Mouse (Mus musculus): ENCODE measurements around the gene Mettl24. TPM values are rescaled to one million over a fixed set of nuclear protein-coding genes. Genes with fewer than 3 reads are reported as not detected.
A peak's percentile ranks its signal among the peaks of the same experiment; 100 is the strongest.

Gene Mettl24
- polyA plus RNA-seq (2012; ENCODE audit: insufficient read depth, insufficient read length, low replicate concordance, missing spikeins): not detected in 2 replicates

DNA sequence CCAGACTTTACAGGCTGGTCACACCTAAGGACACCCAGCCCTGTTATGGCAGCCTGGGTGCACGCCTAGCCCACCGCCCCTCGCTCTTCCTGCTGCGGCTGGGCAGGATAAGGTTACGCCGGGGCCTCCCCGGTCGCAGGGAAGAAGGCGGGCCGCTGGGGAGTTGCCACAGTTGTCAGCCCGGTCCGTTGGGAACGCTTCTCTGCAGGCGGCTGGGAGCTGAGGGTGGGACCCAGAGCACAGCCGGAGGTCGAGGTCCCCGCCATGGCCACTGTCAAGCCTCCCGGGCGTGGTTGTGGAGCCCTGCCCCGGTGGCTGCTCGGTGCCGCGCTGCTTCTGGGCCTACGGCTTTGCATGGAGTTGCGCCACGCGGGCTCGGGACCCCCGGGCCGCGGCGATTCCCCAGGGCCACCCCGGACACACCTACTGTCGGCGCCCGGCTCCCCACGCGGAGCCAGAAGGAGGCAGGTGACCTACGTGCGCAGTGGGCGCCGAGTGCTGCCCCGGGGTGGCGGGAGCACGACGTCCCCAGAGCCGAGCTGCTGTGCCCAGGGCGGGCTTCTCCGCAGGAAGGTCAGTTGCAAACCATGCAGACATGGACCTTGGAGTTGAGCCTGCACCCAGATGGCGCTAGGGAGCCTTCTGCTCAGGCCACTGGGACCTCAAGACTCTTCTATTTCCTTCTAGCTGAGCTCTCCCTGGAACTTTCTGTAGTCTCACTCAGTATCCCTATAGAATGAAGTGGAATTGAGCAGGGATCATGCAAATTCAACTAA, at the start of gene Mettl24:
Gene Mettl24 (plus strand): TSS at position 191 of the 776 bp plus-strand sequence.
- H3K4me1 ChIP-seq (ENCODE audit: control insufficient read depth, insufficient read depth, low read length): peaks cover 13% of the 10 kb centered on the region
- TF ChIP-seq CTCF (IDR thresholded peaks at IDR 0.05; ENCODE audit: insufficient read depth, low read depth, low read length) (peak; percentile 43; the same call in 1 of the 2 replicates), POLR2A (IDR thresholded peaks at IDR 0.05; ENCODE audit: insufficient read depth, low read depth, low read length) (no peak)
- no peak within 1 kb of the TSS for H3K27ac ChIP-seq (ENCODE audit: insufficient read depth, low read depth, low read length)
- WGBS: 1% methylated on average over 50 of the region's 50 CpGs
- peak within 1 kb of the TSS; percentile 48 for H3K4me3 ChIP-seq (ENCODE audit: insufficient read depth, low read depth, low read length)

DNA sequence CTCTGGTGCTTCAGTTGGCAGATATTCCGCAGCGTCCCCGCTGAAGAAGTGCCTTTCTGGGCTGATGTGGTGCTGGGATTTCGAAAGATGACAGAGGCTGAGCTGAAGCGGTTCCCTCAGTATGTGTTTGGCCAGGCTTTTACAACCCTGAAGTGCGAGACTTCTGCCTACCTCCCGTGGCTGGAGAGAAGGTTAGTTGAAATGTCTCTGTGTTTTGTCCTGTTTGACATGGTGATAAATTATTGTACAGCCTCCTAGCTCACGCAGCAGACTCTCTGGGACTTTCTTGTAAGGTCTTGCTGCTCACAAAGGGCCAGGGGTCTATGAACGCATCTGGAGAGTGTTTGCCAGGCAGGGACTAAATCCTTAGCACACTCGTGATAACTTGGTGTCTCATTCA, 45.8 kb upstream of the Mettl24 start:
- 87% methylated on average over 10 of the region's 10 CpGs for WGBS
- Histone ChIP-seq H3K4me1 (ENCODE audit: control insufficient read depth, insufficient read depth, low read length) (peaks cover 21% of the 10 kb centered on the region), H3K27ac (ENCODE audit: insufficient read depth, low read depth, low read length) (no peak overlapping the region), H3K4me3 (ENCODE audit: insufficient read depth, low read depth, low read length) (no peak overlapping the region)
- TF ChIP-seq CTCF (IDR thresholded peaks at IDR 0.05; ENCODE audit: insufficient read depth, low read depth, low read length): no peak
- no peak for TF ChIP-seq POLR2A (IDR thresholded peaks at IDR 0.05; ENCODE audit: insufficient read depth, low read depth, low read length)

DNA sequence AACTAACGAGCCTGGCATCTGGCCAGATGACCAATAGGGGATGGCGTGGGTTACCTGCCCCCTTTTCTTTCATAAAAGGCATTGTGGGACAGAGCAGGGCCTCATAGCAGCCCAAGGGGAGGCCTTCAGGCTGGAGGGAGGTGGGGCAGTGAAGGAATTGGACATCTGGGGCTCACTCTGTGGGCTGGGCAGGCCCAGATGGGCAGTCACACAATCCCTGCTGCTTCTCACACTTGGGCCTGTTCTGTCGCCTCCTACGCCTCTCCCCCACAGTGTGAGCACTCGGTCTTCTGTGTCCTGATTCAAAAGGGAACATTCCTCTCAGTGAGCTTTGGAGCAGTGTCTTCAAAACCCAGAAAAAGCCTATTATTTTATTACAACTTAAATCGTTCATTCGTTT, 44.8 kb upstream of the Mettl24 start:
- TF ChIP-seq POLR2A (IDR thresholded peaks at IDR 0.05; ENCODE audit: insufficient read depth, low read depth, low read length): no peak
- no peak for TF ChIP-seq CTCF (IDR thresholded peaks at IDR 0.05; ENCODE audit: insufficient read depth, low read depth, low read length)
- peaks cover 21% of the 10 kb centered on the region for H3K4me1 ChIP-seq (ENCODE audit: control insufficient read depth, insufficient read depth, low read length)
- WGBS: 42% methylated on average over 7 of the region's 7 CpGs
- no peak overlapping the region for H3K4me3 ChIP-seq (ENCODE audit: insufficient read depth, low read depth, low read length)
- 0 out of 2 replicates have a peak overlapping the region, but pooled peaks have one; percentile 9 for H3K27ac ChIP-seq (ENCODE audit: insufficient read depth, low read depth, low read length)

DNA sequence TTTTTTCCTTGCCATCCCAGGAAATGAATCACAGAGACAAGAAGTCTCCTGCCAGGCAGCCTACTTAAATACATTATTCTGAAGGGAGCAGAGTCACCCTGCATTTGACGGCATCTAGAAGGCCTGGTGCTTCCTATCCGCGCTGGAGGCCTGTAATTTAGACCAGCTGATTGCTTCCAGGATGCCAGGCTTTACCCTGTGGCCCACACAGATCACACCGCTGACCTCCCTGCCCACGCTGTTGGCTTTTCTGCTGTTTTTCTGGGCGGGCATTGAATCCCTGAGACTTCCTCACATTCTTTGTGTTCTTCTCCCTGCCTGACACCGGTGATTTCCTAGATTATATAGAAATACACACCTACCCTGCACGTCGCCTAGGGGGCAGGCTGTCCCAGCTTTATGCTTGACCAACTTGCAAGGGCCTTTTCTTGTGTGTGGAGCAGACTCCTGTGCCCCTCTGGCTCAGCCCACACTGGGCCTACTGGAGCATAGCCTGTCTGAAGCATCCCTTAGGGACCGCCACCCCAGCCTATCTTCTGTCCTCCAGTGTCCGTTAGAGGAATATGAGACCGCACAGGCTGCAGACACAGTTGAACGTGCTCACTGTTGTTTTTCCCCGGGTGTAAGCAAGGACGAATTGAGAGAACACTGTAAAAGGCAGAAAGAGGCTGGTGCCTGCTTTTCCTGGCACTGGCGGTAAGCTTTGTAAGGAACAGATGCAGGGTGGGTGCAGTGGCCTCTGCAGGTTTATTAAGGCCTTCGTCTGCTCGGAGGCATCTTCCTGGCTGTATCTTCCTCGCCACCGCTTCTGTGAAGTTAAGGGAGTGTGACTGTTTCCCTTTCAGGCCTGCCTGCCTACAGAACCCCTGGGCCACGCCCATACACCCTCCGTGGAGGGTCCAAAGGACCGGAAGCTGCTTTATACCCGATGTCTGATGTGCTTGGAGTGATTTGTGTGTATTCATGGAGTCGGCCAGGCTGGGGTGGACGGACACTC, 44.0 kb upstream of the Mettl24 start:
- Histone ChIP-seq H3K27ac (ENCODE audit: insufficient read depth, low read depth, low read length) (peak overlapping the region; percentile 71), H3K4me3 (ENCODE audit: insufficient read depth, low read depth, low read length) (no peak overlapping the region), H3K4me1 (ENCODE audit: control insufficient read depth, insufficient read depth, low read length) (peaks cover 21% of the 10 kb centered on the region)
- no peak for TF ChIP-seq CTCF (IDR thresholded peaks at IDR 0.05; ENCODE audit: insufficient read depth, low read depth, low read length)
- TF ChIP-seq POLR2A (IDR thresholded peaks at IDR 0.05; ENCODE audit: insufficient read depth, low read depth, low read length): no peak
- 47% methylated on average over 26 of the region's 26 CpGs for WGBS

DNA sequence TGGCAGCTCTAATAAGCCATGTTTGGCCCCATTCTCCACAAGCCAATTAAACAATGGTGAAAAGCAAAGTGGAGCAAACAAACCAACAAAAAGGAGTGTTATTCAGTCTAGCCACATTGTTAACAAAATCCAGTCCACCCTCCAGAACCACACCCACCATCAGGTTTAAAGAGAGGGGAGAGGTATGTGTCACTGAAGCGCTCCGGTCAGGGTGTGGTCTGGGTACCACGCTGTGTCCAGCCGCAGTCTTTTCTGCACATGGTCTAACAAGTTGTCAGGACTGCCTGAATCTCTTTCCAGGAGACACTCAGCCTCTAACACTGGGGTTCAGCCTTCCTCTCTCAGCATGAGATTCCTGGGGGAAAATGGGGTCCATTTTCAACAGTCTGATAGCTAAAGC, 42.7 kb upstream of the Mettl24 start:
- no peak overlapping the region for H3K27ac ChIP-seq (ENCODE audit: insufficient read depth, low read depth, low read length)
- WGBS: 90% methylated on average over 4 of the region's 4 CpGs
- TF ChIP-seq CTCF (IDR thresholded peaks at IDR 0.05; ENCODE audit: insufficient read depth, low read depth, low read length) (no peak), POLR2A (IDR thresholded peaks at IDR 0.05; ENCODE audit: insufficient read depth, low read depth, low read length) (no peak)

DNA sequence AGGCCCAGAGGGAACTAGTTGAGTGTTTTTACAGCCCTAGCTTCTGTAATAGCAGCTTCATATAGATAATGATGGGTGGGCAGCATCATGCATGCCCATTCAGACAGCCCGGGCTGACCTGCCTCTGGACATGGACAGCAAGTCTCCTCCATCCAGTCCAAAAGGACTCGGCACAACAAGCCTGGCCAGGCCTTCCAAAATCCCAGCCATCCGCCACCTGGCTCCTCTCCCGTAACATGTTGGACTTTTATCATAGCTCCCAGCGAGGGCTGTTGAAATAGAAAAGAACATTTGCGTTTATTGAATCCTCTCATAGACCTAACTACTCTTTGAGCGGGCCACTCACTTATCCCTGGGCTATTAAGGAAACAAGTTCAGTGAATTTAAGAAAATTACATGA, 41.2 kb upstream of the Mettl24 start:
- WGBS: 94% methylated on average over 7 of the region's 7 CpGs
- H3K4me1 ChIP-seq (ENCODE audit: control insufficient read depth, insufficient read depth, low read length): peaks cover 21% of the 10 kb centered on the region
- H3K27ac ChIP-seq (ENCODE audit: insufficient read depth, low read depth, low read length): no peak overlapping the region
- TF ChIP-seq POLR2A (IDR thresholded peaks at IDR 0.05; ENCODE audit: insufficient read depth, low read depth, low read length) (no peak), CTCF (IDR thresholded peaks at IDR 0.05; ENCODE audit: insufficient read depth, low read depth, low read length) (no peak)
- no peak overlapping the region for H3K4me3 ChIP-seq (ENCODE audit: insufficient read depth, low read depth, low read length)

More for the DNA sequence above, 42.7 kb upstream of the Mettl24 start:
- Histone ChIP-seq H3K4me3 (ENCODE audit: insufficient read depth, low read depth, low read length) (no peak overlapping the region), H3K4me1 (ENCODE audit: control insufficient read depth, insufficient read depth, low read length) (peaks cover 21% of the 10 kb centered on the region)

DNA sequence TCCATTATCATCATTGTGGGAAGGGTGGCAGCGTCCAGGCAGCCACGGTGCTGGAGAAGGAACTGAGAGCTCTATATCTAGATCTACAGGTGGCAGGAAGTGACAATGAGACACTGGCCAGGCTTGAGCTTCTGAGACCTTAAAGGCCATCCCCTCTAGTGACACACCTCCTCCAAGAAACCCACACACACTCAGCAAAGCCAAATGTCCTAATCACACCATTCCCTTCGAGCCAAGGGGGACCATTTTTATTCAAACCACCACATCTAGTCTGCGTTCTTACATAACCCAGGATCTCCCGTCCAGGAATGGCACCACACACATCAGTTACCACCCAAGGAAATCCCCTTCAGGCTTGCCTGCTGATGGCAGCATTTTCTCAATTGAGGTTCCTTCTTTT, 40.0 kb upstream of the Mettl24 start:
- H3K27ac ChIP-seq (ENCODE audit: insufficient read depth, low read depth, low read length): no peak overlapping the region
- H3K4me1 ChIP-seq (ENCODE audit: control insufficient read depth, insufficient read depth, low read length): peaks cover 20% of the 10 kb centered on the region
- WGBS: 77% methylated on average over 5 of the region's 5 CpGs
- H3K4me3 ChIP-seq (ENCODE audit: insufficient read depth, low read depth, low read length): no peak overlapping the region
- TF ChIP-seq CTCF (IDR thresholded peaks at IDR 0.05; ENCODE audit: insufficient read depth, low read depth, low read length) (no peak), POLR2A (IDR thresholded peaks at IDR 0.05; ENCODE audit: insufficient read depth, low read depth, low read length) (no peak)

DNA sequence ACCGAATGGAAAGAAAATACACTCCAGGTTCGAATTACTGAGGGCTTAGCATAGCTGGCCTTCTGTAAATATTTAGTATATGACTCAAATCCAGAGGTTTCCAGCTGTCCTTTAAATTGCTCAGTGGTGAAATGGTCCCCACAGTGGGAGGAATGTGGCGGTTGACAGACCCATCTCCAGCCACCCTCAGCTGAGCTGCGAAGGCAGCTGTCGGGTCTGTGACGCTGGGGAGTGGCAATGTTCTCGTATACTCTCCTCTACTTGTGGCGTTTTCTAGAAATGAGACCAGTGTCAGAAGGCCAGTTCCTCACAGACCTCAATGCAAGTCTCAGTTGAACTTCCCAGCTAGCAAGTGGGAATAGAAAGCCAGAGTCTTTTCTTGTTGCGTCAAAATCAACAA, 38.6 kb upstream of the Mettl24 start:
- WGBS: 79% methylated on average over 9 of the region's 9 CpGs
- H3K4me1 ChIP-seq (ENCODE audit: control insufficient read depth, insufficient read depth, low read length): peaks cover 10% of the 10 kb centered on the region
- no peak overlapping the region for H3K4me3 ChIP-seq (ENCODE audit: insufficient read depth, low read depth, low read length)
- no peak for TF ChIP-seq POLR2A (IDR thresholded peaks at IDR 0.05; ENCODE audit: insufficient read depth, low read depth, low read length)
- no peak for TF ChIP-seq CTCF (IDR thresholded peaks at IDR 0.05; ENCODE audit: insufficient read depth, low read depth, low read length)
- H3K27ac ChIP-seq (ENCODE audit: insufficient read depth, low read depth, low read length): no peak overlapping the region

Measured in olfactory bulb, adult 2 months (tissue).